Mouse (Mus musculus) urinary bladder, postnatal 4 days (tissue): Measurements from ENCODE around the gene Arhgef25.

Experiments
- DNase-seq, 2 experiments: peaks; one replicate each; pipeline ENCODE4 v3.0.0; 2021 to 2022; ENCODE audit warnings: low spot score in 2 of 2

The Arhgef25 gene

DNA sequence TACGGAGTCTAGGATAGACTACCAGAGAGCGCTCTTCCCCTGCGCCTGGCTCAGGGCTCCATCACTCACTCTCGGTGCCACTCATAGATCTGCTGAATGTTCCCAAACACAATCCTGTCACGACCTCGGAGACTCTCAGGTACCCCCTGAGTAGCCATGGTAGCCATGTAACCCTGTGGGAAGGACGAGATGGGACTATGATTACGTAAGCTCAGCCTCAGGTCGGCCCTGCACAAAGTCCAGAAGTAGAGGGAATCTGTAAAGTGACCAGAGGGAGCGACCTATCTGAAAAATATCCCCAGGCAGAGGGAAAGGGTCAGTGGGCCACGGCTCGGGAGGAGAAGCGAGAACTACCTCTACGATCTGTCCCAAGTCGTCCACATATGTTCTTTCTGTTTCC, 4.4 kb downstream of the Arhgef25 start:
- no peak for DNase-seq

GRCm38 (mm10) chr10:127185101-127185500, 4.8 kb downstream of the Arhgef25 start:
- DNase-seq = no peak

DNA sequence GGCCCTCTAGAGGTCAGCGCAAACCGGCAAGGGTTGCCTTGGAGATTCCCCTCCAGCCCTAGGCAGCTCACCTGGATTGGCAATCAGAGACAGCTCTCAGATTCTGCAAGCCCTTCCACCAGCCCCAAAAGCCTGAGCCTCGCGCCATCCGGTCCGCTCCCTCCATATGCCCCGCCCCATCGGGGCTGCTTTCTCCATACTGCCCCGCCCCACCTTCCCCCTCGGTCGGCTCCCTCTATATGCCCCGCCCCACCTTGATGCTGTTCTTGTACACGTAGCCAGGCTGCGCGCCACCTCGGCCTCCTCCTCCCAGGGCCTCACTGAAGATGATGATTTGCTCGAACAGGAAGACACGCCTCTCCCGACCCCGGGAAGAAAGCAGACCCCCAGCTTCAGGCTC, 6.1 kb downstream of the Arhgef25 start:
- peak in 1 of 2 experiments; percentile 56 for DNase-seq

GRCm38 (mm10) chr10:127182624-127183023, 7.3 kb downstream of the Arhgef25 start:
- peak in 1 of 2 experiments; percentile 57 for DNase-seq

DNA sequence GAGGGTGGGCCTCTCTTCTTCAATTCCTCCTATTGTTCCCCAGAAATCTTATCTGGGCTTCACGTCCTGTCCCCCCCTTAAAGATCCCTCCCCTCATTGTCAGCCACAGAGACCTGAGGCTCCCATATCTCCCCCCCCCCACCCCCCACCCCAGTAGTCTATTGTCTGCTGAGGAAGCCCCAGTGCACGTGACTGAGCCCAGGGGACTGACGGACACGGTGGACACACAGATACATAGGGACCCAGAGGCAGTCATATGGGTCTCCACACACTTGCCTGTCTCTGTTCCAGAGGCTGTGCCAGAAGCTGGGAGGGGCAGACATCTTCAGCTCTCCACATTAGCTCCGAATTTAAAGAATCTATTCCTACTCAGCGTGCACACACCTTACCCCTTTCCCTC, 8.3 kb downstream of the Arhgef25 start:
- no peak for DNase-seq

GRCm38 (mm10) chr10:127180695-127181047, 9.2 kb downstream of the Arhgef25 start:
- no peak for DNase-seq

DNA sequence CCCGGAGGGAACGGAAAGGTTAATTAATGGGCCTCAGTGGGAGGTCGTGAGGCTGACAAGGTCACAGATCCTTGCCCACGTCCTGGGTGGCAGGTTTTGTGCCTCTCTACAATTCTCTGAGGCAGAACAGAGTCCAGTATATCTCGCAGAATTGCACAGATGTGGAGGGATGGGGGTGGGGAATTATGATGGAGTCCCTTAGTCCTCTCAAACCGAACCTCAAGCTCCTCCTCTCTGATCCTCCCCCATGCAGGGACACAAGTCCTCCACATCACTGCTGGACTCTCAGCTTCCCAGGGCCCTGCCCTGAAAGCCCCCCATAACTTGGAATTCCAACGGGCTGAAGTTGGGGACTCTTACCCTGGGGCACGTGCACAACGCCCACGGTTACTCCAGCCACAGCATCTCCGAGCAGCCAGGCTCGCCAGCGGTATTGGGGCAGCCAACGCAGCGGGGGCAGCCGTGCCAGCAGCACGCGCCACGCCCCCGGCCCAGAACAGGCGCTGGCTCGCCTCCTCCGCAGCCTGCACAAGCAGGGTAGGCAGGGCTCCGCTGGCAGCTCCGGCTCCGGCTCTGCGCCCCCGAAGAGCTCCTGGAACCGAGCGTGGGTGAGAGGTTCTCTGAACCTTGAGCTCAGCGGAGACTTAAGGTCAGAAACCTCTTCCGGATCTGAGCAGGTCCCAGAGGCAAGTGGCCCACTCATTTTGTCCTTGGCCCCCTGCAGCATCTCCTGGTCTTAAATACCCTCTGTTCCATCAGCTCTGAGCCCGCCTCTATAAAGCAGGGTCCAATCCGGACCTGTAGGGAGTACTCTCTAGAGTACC, 9.8 kb downstream of the Arhgef25 start, which contains the start of gene Slc26a10:
Gene Slc26a10 (minus strand): TSS at position 775 of the 824 bp plus-strand sequence.
- DNase-seq = peak in 1 of 2 experiments; percentile 62

DNA sequence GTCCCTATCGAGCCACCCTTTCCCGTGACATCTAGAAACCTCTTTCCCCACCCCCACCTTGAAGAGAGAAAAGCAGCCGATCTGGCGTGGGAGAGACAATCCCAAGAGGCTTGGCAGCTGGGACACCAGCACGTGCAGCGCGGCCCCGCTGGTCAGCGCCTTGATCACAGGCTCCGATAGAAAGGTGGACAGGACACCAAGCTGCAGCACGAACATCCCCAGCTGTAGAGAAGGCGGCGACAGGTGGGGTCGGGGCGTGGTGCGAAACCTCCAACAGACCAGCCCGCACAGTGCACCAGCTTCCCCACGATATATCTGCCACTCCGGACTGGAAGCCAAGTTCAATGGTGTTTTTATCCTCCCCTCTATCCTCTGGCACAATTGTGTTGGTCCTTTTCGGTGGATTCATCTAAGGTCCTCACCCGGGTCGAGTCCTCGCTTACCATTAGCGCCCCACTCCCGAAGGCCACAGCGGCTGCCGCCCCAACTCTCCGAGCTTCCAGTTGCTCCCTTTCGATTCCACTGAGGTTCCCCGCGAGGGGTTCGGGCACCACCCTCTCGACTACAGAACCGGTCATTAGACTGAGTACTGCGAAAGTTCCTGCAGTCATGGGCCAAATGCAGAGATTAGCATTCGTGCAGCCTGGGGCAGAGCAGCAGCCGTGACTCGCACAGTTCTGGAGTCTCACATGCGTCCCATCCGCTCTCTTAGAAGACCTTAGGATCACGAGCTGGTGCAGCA, 11.4 kb downstream of the Arhgef25 start:
- no peak for DNase-seq

GRCm38 (mm10) chr10:127177719-127178118, 12.2 kb downstream of the Arhgef25 start:
- peak in 1 of 2 experiments; percentile 77 for DNase-seq

- no peak for DNase-seq
Measured at GRCm38 (mm10) chr10:127177235-127177634, 12.6 kb downstream of the Arhgef25 start.

GRCm38 (mm10) chr10:127176756-127177155, 13.1 kb downstream of the Arhgef25 start:
- no peak for DNase-seq

DNA sequence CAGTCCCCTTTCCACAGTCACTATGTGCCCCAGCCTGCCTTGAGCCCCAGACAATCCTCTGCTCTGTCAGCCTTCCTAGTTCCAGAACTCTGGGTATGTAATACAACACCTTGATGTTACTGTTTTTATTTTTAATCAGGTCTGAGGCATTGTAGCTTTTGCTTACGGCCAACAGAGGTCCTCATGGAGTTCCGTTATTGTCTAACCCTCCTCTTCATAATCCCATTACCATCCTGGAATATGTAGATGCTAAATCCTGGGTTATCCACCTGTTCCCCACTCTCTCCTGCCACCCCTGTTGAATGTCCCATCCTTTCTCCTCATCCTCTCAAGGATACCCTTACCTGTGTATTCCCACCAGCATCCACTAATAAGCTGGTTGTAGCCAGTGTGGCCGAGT, 13.7 kb downstream of the Arhgef25 start:
- no peak for DNase-seq

DNA sequence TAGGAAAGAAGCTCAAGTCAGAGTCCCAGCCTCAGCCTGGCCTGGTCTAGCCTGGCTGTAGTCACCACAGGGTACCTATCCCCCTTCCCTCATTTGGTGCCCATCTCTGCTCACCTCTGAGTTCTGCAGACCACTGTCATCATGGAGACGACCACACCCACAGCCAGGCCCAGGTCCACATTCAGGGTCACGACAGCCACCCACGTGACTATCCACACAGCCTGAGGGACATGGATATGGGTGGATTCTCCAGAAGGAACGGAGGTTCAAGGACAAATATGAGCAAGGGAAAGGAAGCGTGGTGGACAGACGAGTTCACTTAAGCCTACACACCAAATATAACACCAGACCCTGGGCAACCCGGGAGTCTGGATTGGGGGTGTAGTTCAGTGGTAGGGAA, 15.7 kb downstream of the Arhgef25 start:
- DNase-seq = no peak

GRCm38 (mm10) chr10:127173148-127174065, 16.5 kb downstream of the Arhgef25 start:
- no peak for DNase-seq

- peak in 1 of 2 experiments; percentile 57 for DNase-seq
Measured at GRCm38 (mm10) chr10:127171631-127172200, 18.2 kb downstream of the Arhgef25 start.

GRCm38 (mm10) chr10:127170837-127171272, 19.0 kb downstream of the Arhgef25 start:
- DNase-seq = peak; percentile 63 to 75

GRCm38 (mm10) chr10:127170002-127170401, 19.9 kb downstream of the Arhgef25 start:
- peak in 1 of 2 experiments; percentile 59 for DNase-seq

DNA sequence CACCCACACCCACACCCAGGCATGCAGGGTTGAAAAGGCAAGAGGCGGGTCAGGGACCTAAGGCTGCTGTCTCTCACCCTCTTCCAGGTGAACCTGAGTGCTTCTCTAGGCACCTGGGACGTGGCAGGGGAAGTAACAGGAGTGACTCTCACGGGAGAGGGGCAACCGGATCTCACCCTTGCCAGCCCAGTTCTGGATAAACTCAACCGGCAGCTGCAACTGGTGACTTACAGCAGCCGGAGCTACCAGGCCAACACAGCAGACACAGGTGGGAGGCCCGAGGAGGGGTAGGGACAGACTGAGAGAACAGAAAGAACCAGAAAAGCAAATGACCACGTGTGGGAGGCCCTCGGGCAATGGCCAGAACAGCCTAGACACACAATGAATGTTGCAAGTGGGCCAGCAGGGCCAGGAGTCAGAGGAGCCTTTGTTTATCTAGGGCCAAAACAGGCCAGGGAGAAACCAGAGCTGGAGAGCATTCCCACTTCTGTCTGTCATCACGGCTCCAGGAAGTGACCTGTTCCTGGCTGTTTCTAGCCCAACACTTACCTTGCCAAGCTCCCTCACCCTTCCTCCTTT, 22.2 kb downstream of the Arhgef25 start:
- no peak for DNase-seq

- DNase-seq = no peak
Measured at GRCm38 (mm10) chr10:127166771-127167613, 22.9 kb downstream of the Arhgef25 start.

DNA sequence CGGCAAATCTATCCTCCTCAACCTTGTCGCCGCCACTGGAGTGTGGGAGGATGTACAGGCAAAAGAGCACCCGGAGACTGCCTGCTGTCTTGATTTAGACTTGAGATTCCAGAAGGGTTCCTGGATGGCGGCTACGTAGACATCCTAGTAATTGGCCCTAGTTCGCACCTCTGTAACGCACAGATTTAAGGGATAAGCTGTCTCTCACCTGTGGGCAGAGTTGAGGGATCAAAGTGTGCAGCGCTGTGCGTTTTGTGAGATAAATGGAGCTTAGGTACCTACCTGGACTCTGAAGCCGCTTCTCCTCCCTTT, 23.5 kb downstream of the Arhgef25 start:
- no peak for DNase-seq
